Mouse (Mus musculus): Measurements from ENCODE around the gene Aldh8a1. TPM values are rescaled to one million over a fixed set of nuclear protein-coding genes. Genes with fewer than 3 reads are reported as not detected.

Gene Aldh8a1
- polyA plus RNA-seq, 1 experiment from 2014 or later = not detected

DNA sequence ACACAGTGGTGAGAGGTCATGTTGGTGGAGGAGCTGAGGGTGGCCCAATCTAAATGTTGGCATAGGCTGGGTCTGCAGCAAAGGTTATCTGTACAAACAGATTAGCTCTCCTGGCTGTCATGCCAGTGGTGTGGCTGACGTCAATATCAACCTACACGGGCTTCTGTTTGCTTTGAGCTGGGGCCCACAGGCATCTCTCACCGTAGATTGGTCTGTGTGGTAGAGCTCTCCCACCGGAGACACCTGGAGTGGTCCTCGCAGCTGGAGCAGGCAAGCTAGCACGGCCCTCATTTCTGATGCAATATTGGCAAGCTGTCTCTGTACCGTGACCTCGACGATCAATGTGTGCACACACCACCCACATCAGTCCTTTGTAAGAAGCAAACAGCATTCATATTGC, 67.3 kb downstream of the Aldh8a1 start:
- H3K9ac ChIP-seq (ENCODE audit: low read length) = no peak overlapping the region
- no peaks in the 10 kb centered on the region for H3K36me3 ChIP-seq (ENCODE audit: control insufficient read depth, insufficient read depth, low read length)
- no peak overlapping the region for H3K4me3 ChIP-seq (ENCODE audit: low read depth, low read length)
- H3K27me3 ChIP-seq (ENCODE audit: control insufficient read depth, insufficient read depth, low read length) = no peaks in the 10 kb centered on the region
- H3K27ac ChIP-seq (ENCODE audit: low read depth, low read length) = no peak overlapping the region
- peaks cover 6% of the 10 kb centered on the region; the same call in 1 of the 2 replicates for H3K4me1 ChIP-seq (replicated peaks; ENCODE audit: control insufficient read depth, insufficient read depth, low read length)
- WGBS = 95% methylated on average over 9 of the region's 9 CpGs
- H3K9me3 ChIP-seq (ENCODE audit: control insufficient read depth, low read length) = no peaks in the 10 kb centered on the region
- no peak for DNase-seq (ENCODE audit: low spot score)
- no peak overlapping the region for H3K4me2 ChIP-seq (ENCODE audit: low read depth, low read length, severe bottlenecking)
- ATAC-seq (replicated peaks; ENCODE audit: low FRiP score) = no peak

Other genes starting within 250 kb of the Aldh8a1 start
- 8.9 and 9.7 TPM in 2 replicates for gene Myb, start 216.3 kb upstream of the Aldh8a1 start, polyA plus RNA-seq (2014; fragmentation: Nextera tagmentation; extraction: Ambion mirVana)
- 131 and 142 TPM in 2 replicates for gene Hbs1l, start 81.3 kb upstream of the Aldh8a1 start, polyA plus RNA-seq (2014; fragmentation: Nextera tagmentation; extraction: Ambion mirVana)
- not detected in 2 replicates for gene 1700020N01Rik, start 215.9 kb downstream of the Aldh8a1 start, polyA plus RNA-seq (2014; fragmentation: Nextera tagmentation; extraction: Ambion mirVana)